Mouse (Mus musculus): ENCODE data around the gene Serping1. TPM values are rescaled to one million over a fixed set of nuclear protein-coding genes. Genes with fewer than 3 reads are reported as not detected.
A peak's percentile ranks its signal among the peaks of the same experiment; 100 is the strongest.

Serping1 gene
- total and polyA plus RNA-seq, 3 experiments, result not detected

GRCm38 (mm10) chr2:84783315-84783714, 8.1 kb upstream of the Serping1 start:
- no peaks in the 10 kb centered on the region for H3K79me2 ChIP-seq (replicated peaks; ENCODE audit: control insufficient read depth, extremely low read depth, insufficient read depth, poor library complexity, severe bottlenecking)
- H3K4me3 ChIP-seq (replicated peaks in 1 of 3; ENCODE audit: low read depth in 2 of 3, low read length in 2 of 3, poor library complexity in 1 of 3), result no peak overlapping the region
- no peak overlapping the region for H3K4me2 ChIP-seq (ENCODE audit: insufficient read depth, low read depth, poor library complexity, severe bottlenecking)
- H3K27me3 ChIP-seq (replicated peaks), result peaks cover 6% of the 10 kb centered on the region
- no peak overlapping the region for H3K27ac ChIP-seq (ENCODE audit: insufficient read depth, low read depth)
- no peak overlapping the region for H3K9ac ChIP-seq (ENCODE audit: insufficient read depth, low read depth)
- no peak for DNase-seq (ENCODE audit: extremely low read depth)
- no peaks in the 10 kb centered on the region for H3K9me3 ChIP-seq (replicated peaks; ENCODE audit: low read length)
- dilution Hi-C loops (cut with MboI; ENCODE audit: extremely low pct_ligation_motif_present, extremely low pct_unique_long_range_greater_than_20kb, low sequenced_read_pairs), result no loop called here
- TF ChIP-seq UBTF (IDR thresholded peaks at IDR 0.05; ENCODE audit: low read depth, low read length) (no peak), NRF1 (IDR thresholded peaks at IDR 0.05; ENCODE audit: low read depth, low read length) (no peak), IRF4 (IDR thresholded peaks at IDR 0.05; ENCODE audit: low read depth, low read length) (no peak), E2F4 (IDR thresholded peaks at IDR 0.05; ENCODE audit: insufficient replicate concordance, low read depth, low read length) (no peak), MYC (IDR thresholded peaks at IDR 0.05; ENCODE audit: low read depth, low read length) (no peak), EP300 (IDR thresholded peaks at IDR 0.05; ENCODE audit: low read length) (no peak), HCFC1 (IDR thresholded peaks at IDR 0.05; ENCODE audit: low read depth, low read length) (no peak), JUN (IDR thresholded peaks at IDR 0.05; ENCODE audit: insufficient read depth, low read depth, low read length) (no peak), MAZ (IDR thresholded peaks at IDR 0.05; ENCODE audit: low read depth, low read length) (no peak), ZC3H11A (IDR thresholded peaks at IDR 0.05; ENCODE audit: low read depth, low read length) (no peak), MAFK (IDR thresholded peaks at IDR 0.05; ENCODE audit: insufficient replicate concordance, low read length) (no peak), MXI1 (IDR thresholded peaks at IDR 0.05; ENCODE audit: low read depth, low read length) (no peak), USF2 (conservative IDR thresholded peaks at IDR 0.05; ENCODE audit: low read depth, low read length) (no peak), POLR2A (IDR thresholded peaks at IDR 0.05; ENCODE audit: low read depth, low read length) (no peak), ZMIZ1 (IDR thresholded peaks at IDR 0.05; ENCODE audit: low read depth, low read length) (no peak)
- no peaks in the 10 kb centered on the region for H3K36me3 ChIP-seq (replicated peaks in 1 of 2; ENCODE audit: control insufficient read depth in 1 of 2, insufficient read depth in 1 of 2, low read length in 1 of 2)
- H3K4me1 ChIP-seq (ENCODE audit: control insufficient read depth in 1 of 2, insufficient read depth in 2 of 2), result peaks cover 0 to 24% of the 10 kb centered on the region in 2 experiments; a peak in 2 of 4 replicates
- in situ Hi-C loops (cut with MboI; ENCODE audit: low pct_ligation_motif_present, low pct_unique_long_range_greater_than_20kb, low sequenced_read_pairs), result no loop called here

- peak; percentile 19 for DNase-seq (ENCODE audit: extremely low read depth)
- in situ Hi-C loops (cut with MboI; ENCODE audit: low pct_ligation_motif_present, low pct_unique_long_range_greater_than_20kb, low sequenced_read_pairs) (no loop called here), dilution Hi-C loops (cut with MboI; ENCODE audit: extremely low pct_ligation_motif_present, extremely low pct_unique_long_range_greater_than_20kb, low sequenced_read_pairs) (no loop called here)
Observed at GRCm38 (mm10) chr2:84779210-84779609, 4.0 kb upstream of the Serping1 start.

More at GRCm38 (mm10) chr2:84779210-84779609, 4.0 kb upstream of the Serping1 start:
- H3K79me2 ChIP-seq (replicated peaks; ENCODE audit: control insufficient read depth, extremely low read depth, insufficient read depth, poor library complexity, severe bottlenecking), result no peaks in the 10 kb centered on the region
- no peaks in the 10 kb centered on the region for H3K9me3 ChIP-seq (replicated peaks; ENCODE audit: low read length)
- no peak overlapping the region for H3K9ac ChIP-seq (ENCODE audit: insufficient read depth, low read depth)
- H3K4me1 ChIP-seq (ENCODE audit: control insufficient read depth in 1 of 2, insufficient read depth in 2 of 2), result peaks cover 0 to 7% of the 10 kb centered on the region in 2 experiments; a peak in 2 of 4 replicates
- H3K4me2 ChIP-seq (ENCODE audit: insufficient read depth, low read depth, poor library complexity, severe bottlenecking), result no peak overlapping the region
- no peak overlapping the region for H3K4me3 ChIP-seq (replicated peaks in 1 of 3; ENCODE audit: low read depth in 2 of 3, low read length in 2 of 3, poor library complexity in 1 of 3)
- H3K36me3 ChIP-seq (replicated peaks in 1 of 2; ENCODE audit: control insufficient read depth in 1 of 2, insufficient read depth in 1 of 2, low read length in 1 of 2), result no peaks in the 10 kb centered on the region
- no peak overlapping the region for H3K27ac ChIP-seq (ENCODE audit: insufficient read depth, low read depth)
- no peak for TF ChIP-seq USF1 (IDR thresholded peaks at IDR 0.05; ENCODE audit: low read depth, low read length)
- TF ChIP-seq RAD21 (IDR thresholded peaks at IDR 0.05; ENCODE audit: low read depth, low read length), result peak; percentile 12
- peak in 1 of 2 experiments; percentile 51; a peak in 2 of 4 replicates for TF ChIP-seq CTCF (conservative IDR thresholded peaks at IDR 0.05 in 1 of 2, IDR thresholded peaks at IDR 0.05 in 1 of 2; ENCODE audit: low read depth in 2 of 2, low read length in 2 of 2)
- H3K27me3 ChIP-seq (replicated peaks), result peaks cover 34% of the 10 kb centered on the region

Data from CH12.LX (cell line).